Mouse (Mus musculus) CH12.LX (cell line): ENCODE data around the gene Aes. TPM values are rescaled to one million over a fixed set of nuclear protein-coding genes. Genes with fewer than 3 reads are reported as not detected.

Source experiments
- DNase-seq: peaks from one replicate; pipeline ENCODE4 v3.0.0-alpha.2; 2013; ENCODE audit errors: extremely low read depth
- H3K27ac ChIP-seq: 2 replicates; pipeline ENCODE4 v1.5.1; 2012; ENCODE audit warnings: low read depth, mild to moderate bottlenecking, control low read depth, moderate library complexity; ENCODE audit not compliant: insufficient read depth
- H3K27me3 ChIP-seq: replicated peaks from 2 replicates; pipeline ENCODE3; 2012; ENCODE audit warnings: inconsistent platforms
- H3K36me3 ChIP-seq, 2 experiments: replicated peaks in 1 of 2; 2 replicates each; pipeline versions ENCODE3 to v1.6.1; 2012; ENCODE audit warnings: inconsistent platforms in 1 of 2, low read length in 1 of 2, mild to moderate bottlenecking in 1 of 2, mixed read lengths in 1 of 2, moderate library complexity in 1 of 2; ENCODE audit not compliant: control insufficient read depth in 1 of 2, insufficient read depth in 1 of 2
- H3K4me1 ChIP-seq, 2 experiments: 2 replicates each; pipeline ENCODE4 v1.6.1; 2012; ENCODE audit warnings: inconsistent platforms in 1 of 2, moderate library complexity in 1 of 2; ENCODE audit not compliant: insufficient read depth in 2 of 2, control insufficient read depth in 1 of 2
- H3K4me2 ChIP-seq: 2 replicates; pipeline ENCODE4 v1.6.1; 2012; ENCODE audit warnings: low read depth, mild to moderate bottlenecking, control low read depth; ENCODE audit not compliant: poor library complexity, insufficient read depth, severe bottlenecking
- H3K4me3 ChIP-seq, 3 experiments: fragments of 150-350 bp in 1 of 3; sonication (generic) in 1 of 3; replicated peaks in 1 of 3; 2 replicates each; pipeline versions ENCODE3 to v1.5.1; 2011 to 2012; ENCODE audit warnings: low read depth in 2 of 3, low read length in 2 of 3, mild to moderate bottlenecking in 2 of 3, moderate library complexity in 2 of 3, control low read depth in 1 of 3, improper control_type of control experiment in 1 of 3, inconsistent platforms in 1 of 3, mixed read lengths in 1 of 3; ENCODE audit not compliant: poor library complexity in 1 of 3
- H3K79me2 ChIP-seq: replicated peaks from 2 replicates; pipeline ENCODE4 v1.6.1; 2012; ENCODE audit warnings: mild to moderate bottlenecking, moderate library complexity; ENCODE audit not compliant: control insufficient read depth, poor library complexity, insufficient read depth, severe bottlenecking; ENCODE audit errors: extremely low read depth
- H3K9ac ChIP-seq: 2 replicates; pipeline ENCODE4 v1.6.1; 2012; ENCODE audit warnings: low read depth, mild to moderate bottlenecking, control low read depth, moderate library complexity; ENCODE audit not compliant: insufficient read depth
- H3K9me3 ChIP-seq: replicated peaks from 2 replicates; pipeline ENCODE3; 2012; ENCODE audit warnings: low read length, inconsistent platforms, mixed read lengths
- BHLHE40 ChIP-seq: IDR thresholded peaks from 2 replicates; pipeline ENCODE4 v1.6.1; 2011; ENCODE audit warnings: mild to moderate bottlenecking, low read depth, low read length, improper control_type of control experiment
- CHD2 ChIP-seq: IDR thresholded peaks from 2 replicates; pipeline ENCODE4 v1.6.1; 2011; ENCODE audit warnings: low read length, improper control_type of control experiment
- CTCF ChIP-seq, 2 experiments: IDR thresholded peaks in 1 of 2; conservative IDR thresholded peaks in 1 of 2; 2 replicates each; pipeline ENCODE4 v1.5.1; 2011 to 2012; ENCODE audit warnings: low read depth in 2 of 2, low read length in 2 of 2, improper control_type of control experiment in 1 of 2, inconsistent platforms in 1 of 2, mild to moderate bottlenecking in 1 of 2, moderate library complexity in 1 of 2
- EP300 ChIP-seq: IDR thresholded peaks from 2 replicates; pipeline ENCODE4 v1.6.1; 2011; ENCODE audit warnings: low read length, improper control_type of control experiment
- ETS1 ChIP-seq: conservative IDR thresholded peaks from 2 replicates; pipeline ENCODE4 v1.6.1; 2012; ENCODE audit warnings: low read depth, mild to moderate bottlenecking, inconsistent platforms, low read length, improper control_type of control experiment, moderate library complexity
- GABPA ChIP-seq: IDR thresholded peaks from 2 replicates; pipeline ENCODE4 v1.6.1; 2012; ENCODE audit warnings: low read depth, low read length, improper control_type of control experiment, inconsistent platforms; ENCODE audit not compliant: insufficient replicate concordance
- HCFC1 ChIP-seq: IDR thresholded peaks from 2 replicates; pipeline ENCODE4 v1.6.1; 2012; ENCODE audit warnings: low read depth, mild to moderate bottlenecking, inconsistent platforms, low read length, improper control_type of control experiment
- IRF4 ChIP-seq: IDR thresholded peaks from 2 replicates; pipeline ENCODE4 v1.6.1; 2014; ENCODE audit warnings: low read depth, mild to moderate bottlenecking, inconsistent platforms, low read length, improper control_type of control experiment
- JUN ChIP-seq: IDR thresholded peaks from 2 replicates; pipeline ENCODE4 v1.6.1; 2011; ENCODE audit warnings: low read depth, mild to moderate bottlenecking, low read length, improper control_type of control experiment, moderate library complexity; ENCODE audit not compliant: insufficient read depth
- KAT2A ChIP-seq: IDR thresholded peaks from 2 replicates; pipeline ENCODE4 v1.6.1; 2012; ENCODE audit warnings: low read length, improper control_type of control experiment, inconsistent platforms; ENCODE audit not compliant: insufficient replicate concordance
- MAFK ChIP-seq: IDR thresholded peaks from 2 replicates; pipeline ENCODE4 v1.6.1; 2011; ENCODE audit warnings: low read length, improper control_type of control experiment; ENCODE audit not compliant: insufficient replicate concordance
- MAX ChIP-seq: IDR thresholded peaks from 2 replicates; pipeline ENCODE4 v1.6.1; 2011; ENCODE audit warnings: low read length, improper control_type of control experiment
- MAZ ChIP-seq: IDR thresholded peaks from 2 replicates; pipeline ENCODE4 v1.6.1; 2012; ENCODE audit warnings: low read depth, mild to moderate bottlenecking, inconsistent platforms, low read length, improper control_type of control experiment, moderate library complexity
- MEF2A ChIP-seq: IDR thresholded peaks from 2 replicates; pipeline ENCODE4 v1.6.1; 2014; ENCODE audit warnings: low read depth, mild to moderate bottlenecking, inconsistent platforms, low read length, improper control_type of control experiment, borderline replicate concordance
- MXI1 ChIP-seq: IDR thresholded peaks from 2 replicates; pipeline ENCODE4 v1.6.1; 2011; ENCODE audit warnings: mild to moderate bottlenecking, low read depth, low read length, improper control_type of control experiment
- MYC ChIP-seq: IDR thresholded peaks from 2 replicates; pipeline ENCODE4 v1.6.1; 2011; ENCODE audit warnings: low read depth, mild to moderate bottlenecking, improper control_type of control experiment, low read length
- PAX5 ChIP-seq: IDR thresholded peaks from 2 replicates; pipeline ENCODE4 v1.6.1; 2012; ENCODE audit warnings: low read length, inconsistent platforms, mixed read lengths
- POLR2A ChIP-seq: IDR thresholded peaks from 2 replicates; pipeline ENCODE4 v1.6.1; 2011; ENCODE audit warnings: low read depth, mild to moderate bottlenecking, improper control_type of control experiment, low read length
- POLR2AphosphoS2 ChIP-seq: IDR thresholded peaks from 2 replicates; pipeline ENCODE4 v1.6.1; 2011; ENCODE audit warnings: low read depth, low read length, improper control_type of control experiment
- RAD21 ChIP-seq: IDR thresholded peaks from 2 replicates; pipeline ENCODE4 v1.6.1; 2011; ENCODE audit warnings: low read depth, mild to moderate bottlenecking, low read length, improper control_type of control experiment, moderate library complexity
- RCOR1 ChIP-seq: conservative IDR thresholded peaks from 2 replicates; pipeline ENCODE4 v1.6.1; 2012; ENCODE audit warnings: low read depth, mild to moderate bottlenecking, inconsistent platforms, low read length, improper control_type of control experiment
- SIN3A ChIP-seq: IDR thresholded peaks from 2 replicates; pipeline ENCODE4 v1.6.1; 2012; ENCODE audit warnings: low read length, improper control_type of control experiment, inconsistent platforms
- SMC3 ChIP-seq: IDR thresholded peaks from 2 replicates; pipeline ENCODE4 v1.6.1; 2011; ENCODE audit warnings: low read depth, low read length, improper control_type of control experiment
- TCF12 ChIP-seq: IDR thresholded peaks from 2 replicates; pipeline ENCODE4 v1.6.1; 2014; ENCODE audit warnings: low read depth, mild to moderate bottlenecking, inconsistent platforms, low read length, improper control_type of control experiment
- UBTF ChIP-seq: IDR thresholded peaks from 2 replicates; pipeline ENCODE4 v1.6.1; 2012; ENCODE audit warnings: low read depth, mild to moderate bottlenecking, inconsistent platforms, low read length, improper control_type of control experiment, moderate library complexity
- USF2 ChIP-seq: conservative IDR thresholded peaks from 2 replicates; pipeline ENCODE4 v1.6.1; 2011; ENCODE audit warnings: low read depth, low read length, improper control_type of control experiment
- ZKSCAN1 ChIP-seq: IDR thresholded peaks from 2 replicates; pipeline ENCODE4 v1.6.1; 2012; ENCODE audit warnings: low read depth, inconsistent platforms, low read length, improper control_type of control experiment, borderline replicate concordance
- ZNF384 ChIP-seq: IDR thresholded peaks from 2 replicates; pipeline ENCODE4 v1.6.1; 2012; ENCODE audit warnings: low read depth, low read length, improper control_type of control experiment, inconsistent platforms
- dilution Hi-C: fragments of 300-500 bp; cut with MboI; formaldehyde crosslinking; loops from 2 replicates; pipeline ENCODE4 v1.14.3; 2020; ENCODE audit warnings: low sequenced_read_pairs; ENCODE audit not compliant: extremely low pct_unique_long_range_greater_than_20kb, extremely low pct_ligation_motif_present
- in situ Hi-C: fragments of 300-500 bp; cut with MboI; formaldehyde crosslinking; loops from 3 replicates; pipeline ENCODE4 v1.14.3; 2019; ENCODE audit warnings: low sequenced_read_pairs, low pct_ligation_motif_present, low pct_unique_long_range_greater_than_20kb, mixed read lengths
- polyA plus RNA-seq: library from polyadenylated mRNA; unstranded; fragments of >175 nt; gene quantifications from 2 replicates; pipeline ENCODE4 v1.2.1, GENCODE M21; 2012; ENCODE audit warnings: low read depth; ENCODE audit not compliant: insufficient read length
- total RNA-seq, 2 experiments: library from RNA; depleted of rRNA; stranded (reverse); fragments of 300-350 nt in 1 of 2; fragments of >200 nt in 1 of 2; gene quantifications; 2 replicates each; pipeline ENCODE4 v1.2.3; 2012 to 2014

Aes gene
- total and polyA plus RNA-seq, 3 experiments: 11.5 to 114 (median 25.1) TPM

- TF ChIP-seq RAD21: peak; percentile 81
- TF ChIP-seq, all 38 proteins: peak for 27
These were observed 7.6 kb upstream of the Aes start (continued) for GRCm38 (mm10) chr10:81551597-81552102.

DNA sequence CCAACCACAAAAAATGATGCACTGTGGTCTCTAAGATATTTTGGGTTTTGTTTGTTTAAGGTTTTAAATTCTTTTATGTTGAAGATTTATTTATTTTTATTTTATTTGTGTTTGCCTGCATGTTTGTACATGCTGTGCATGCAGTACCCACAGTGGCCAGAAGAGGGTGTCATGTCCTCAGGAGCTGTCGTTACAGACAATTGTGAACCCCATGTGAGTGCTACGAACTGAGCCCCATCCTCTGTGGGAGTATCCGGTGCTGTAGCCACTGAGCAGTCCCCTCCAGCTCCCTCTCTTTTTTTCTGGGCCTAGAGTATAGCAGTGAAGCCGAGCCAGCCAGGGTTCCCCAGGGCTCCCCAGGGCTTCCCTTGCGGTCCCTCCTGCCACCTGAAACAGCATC, 6.1 kb upstream of the Aes start:
- no peaks in the 10 kb centered on the region for H3K79me2 ChIP-seq
- in situ Hi-C loops (no loop called here), dilution Hi-C loops (no loop called here)
- no peaks in the 10 kb centered on the region for H3K36me3 ChIP-seq
- H3K4me3 ChIP-seq: no peak overlapping the region
- peak; percentile 62 for DNase-seq
- H3K4me2 ChIP-seq: no peak overlapping the region
- H3K27ac ChIP-seq: peak overlapping the region; percentile 36; the same call in 1 of the 2 replicates
- H3K9ac ChIP-seq: no peak overlapping the region
- H3K4me1 ChIP-seq: peaks cover 8 to 50% of the 10 kb centered on the region in 2 experiments
- peaks cover 17% of the 10 kb centered on the region for H3K27me3 ChIP-seq
- peak; percentile 52 for TF ChIP-seq RAD21
- peak; percentile 33 for TF ChIP-seq SMC3
- TF ChIP-seq MEF2A: no peak
- peak; percentile 44; the same call in 1 of the 2 replicates for TF ChIP-seq ZNF384
- peak; percentile 66 to 86 for TF ChIP-seq CTCF (conservative IDR thresholded peaks at IDR 0.05 in 1 of 2, IDR thresholded peaks at IDR 0.05 in 1 of 2; ENCODE audit: low read depth in 2 of 2, low read length in 2 of 2)
- no peak for TF ChIP-seq JUN
- H3K9me3 ChIP-seq: peaks cover 5% of the 10 kb centered on the region

GRCm38 (mm10) chr10:81553807-81554755, 5.2 kb upstream of the Aes start:
- no peaks in the 10 kb centered on the region for H3K79me2 ChIP-seq
- peaks cover 20% of the 10 kb centered on the region for H3K27me3 ChIP-seq
- H3K36me3 ChIP-seq: no peaks in the 10 kb centered on the region
- H3K9ac ChIP-seq: no peak overlapping the region
- peak overlapping the region; percentile 36; the same call in 1 of the 2 replicates for H3K27ac ChIP-seq
- in situ Hi-C loops (no loop called here), dilution Hi-C loops (no loop called here)
- H3K4me1 ChIP-seq: peaks cover 8 to 50% of the 10 kb centered on the region in 2 experiments
- H3K4me3 ChIP-seq: no peak overlapping the region
- H3K9me3 ChIP-seq: peaks cover 5% of the 10 kb centered on the region
- peak; percentile 79 for DNase-seq
- peak; percentile 67; the same call in 1 of the 2 replicates for TF ChIP-seq RCOR1
- no peak for TF ChIP-seq MYC
- TF ChIP-seq SIN3A: no peak; the same call in 1 of the 2 replicates
- no peak for TF ChIP-seq UBTF
- 0 out of 2 replicates have a peak, but pooled peaks have one; percentile 62 for TF ChIP-seq KAT2A
- peak; percentile 24; the same call in 1 of the 2 replicates for TF ChIP-seq BHLHE40
- no peak for TF ChIP-seq USF2
- peak; percentile 82 for TF ChIP-seq MAFK
- TF ChIP-seq HCFC1: no peak
- TF ChIP-seq MEF2A: peak; percentile 77
- TF ChIP-seq EP300: no peak; the same call in 1 of the 2 replicates
- TF ChIP-seq MAX: no peak
- no peak for TF ChIP-seq MXI1
- TF ChIP-seq TCF12: peak; percentile 72
- no peak for TF ChIP-seq POLR2AphosphoS2
- TF ChIP-seq POLR2A: no peak
- peak; percentile 60 for TF ChIP-seq CHD2
- TF ChIP-seq ZKSCAN1: no peak
- TF ChIP-seq MAZ: 0 out of 2 replicates have a peak, but pooled peaks have one; percentile 52
- TF ChIP-seq IRF4: peak; percentile 37; the same call in 1 of the 2 replicates
- TF ChIP-seq ETS1: peak; percentile 56
- no peak for TF ChIP-seq PAX5
- TF ChIP-seq GABPA: no peak
- H3K4me2 ChIP-seq: no peak overlapping the region
